Mouse (Mus musculus): ENCODE measurements around the gene A630073D07Rik.
"Not testable (repeated sequence)": the region's sequence is repeated elsewhere in the genome, so short reads cannot be mapped to it uniquely, and the experiment has no call there.

The A630073D07Rik gene

GRCm38 (mm10) chr6:132651426-132651825, at the start of gene A630073D07Rik:
Gene A630073D07Rik, minus strand, starts transcription at chr6:132651526.
- CTCF ChIA-PET: no interaction called here
- POLR2A ChIA-PET: no interaction called here

DNA sequence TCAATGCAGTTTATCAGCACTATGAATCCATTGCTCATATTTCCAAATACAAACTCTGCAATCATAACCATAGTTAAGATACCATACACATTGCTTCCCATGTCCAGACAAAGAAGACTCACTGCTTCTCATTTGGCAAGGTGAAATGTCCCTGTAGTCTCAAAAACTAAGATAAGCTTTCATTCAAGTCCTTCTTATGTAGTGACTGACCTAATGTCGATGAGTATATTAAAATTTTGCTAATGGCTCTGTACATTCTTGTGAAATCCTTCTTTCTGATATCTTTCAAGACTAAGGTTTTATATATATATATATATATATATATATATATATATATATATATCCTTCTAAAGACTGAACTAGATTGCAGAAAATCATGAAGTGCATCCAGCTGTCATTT, 49.6 kb upstream of the A630073D07Rik start, which contains the start of gene Tas2r121:
TSS of gene Tas2r121 (minus strand) at position 101 of the 400 bp plus-strand sequence.
- ChIA-PET CTCF (no interaction called here), POLR2A (no interaction called here)

DNA sequence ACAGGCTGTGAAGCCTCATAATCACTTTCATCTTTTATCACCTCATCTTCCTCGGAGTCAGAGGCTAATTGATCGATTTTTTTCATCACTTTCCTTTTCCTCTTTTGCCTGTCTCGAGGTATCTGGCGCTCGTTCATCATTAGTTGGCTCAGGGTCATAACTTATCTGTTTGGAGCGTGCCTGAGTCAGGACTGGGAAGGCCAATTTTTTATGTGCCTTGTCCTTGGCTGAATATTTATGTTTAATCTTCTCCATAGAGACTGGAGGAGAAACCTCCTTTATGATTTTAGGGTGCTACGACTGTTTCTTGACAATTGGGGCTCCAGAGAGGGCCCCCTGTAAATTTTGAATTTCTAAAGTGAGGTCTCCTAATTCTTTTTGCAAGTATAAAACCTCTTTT, 40.3 kb upstream of the A630073D07Rik start:
- POLR2A ChIA-PET: not testable (repeated sequence)
- CTCF ChIA-PET: interaction anchor here in 1 of 4 experiments (0.7 kb wide), 1 partner anchor 8 kb away, joined by 4 read pairs; no protein-coding TSS in a partner anchor

GRCm38 (mm10) chr6:132656653-132657052, 5.3 kb upstream of the A630073D07Rik start, which contains the start of gene Tas2r120:
Gene Tas2r120, plus strand, starts transcription at chr6:132656953.
- ChIA-PET POLR2A (no interaction called here), CTCF (no interaction called here)

- CTCF ChIA-PET: interaction anchor here in 1 of 4 experiments (0.6 kb wide), 1 partner anchor 65 kb away, joined by 3 read pairs; no protein-coding TSS in a partner anchor
- POLR2A ChIA-PET: no interaction called here
Observed at GRCm38 (mm10) chr6:132649399-132649798, 1.9 kb downstream of the A630073D07Rik start.

GRCm38 (mm10) chr6:132595613-132596012, 55.7 kb downstream of the A630073D07Rik start, which contains the start of gene Prp2:
Gene Prp2, plus strand, starts transcription at chr6:132595913.
- POLR2A ChIA-PET: interaction anchor here in 1 of 4 experiments (0.6 kb wide), 1 partner anchor 476 kb away, joined by 3 read pairs; no protein-coding TSS in a partner anchor
- CTCF ChIA-PET: not testable (repeated sequence)
